Mouse (Mus musculus): Measurements from ENCODE around the gene Mutyh.
"Not testable (repeated sequence)": the region's sequence is repeated elsewhere in the genome, so short reads cannot be mapped to it uniquely, and the experiment has no call there.

The Mutyh gene

DNA sequence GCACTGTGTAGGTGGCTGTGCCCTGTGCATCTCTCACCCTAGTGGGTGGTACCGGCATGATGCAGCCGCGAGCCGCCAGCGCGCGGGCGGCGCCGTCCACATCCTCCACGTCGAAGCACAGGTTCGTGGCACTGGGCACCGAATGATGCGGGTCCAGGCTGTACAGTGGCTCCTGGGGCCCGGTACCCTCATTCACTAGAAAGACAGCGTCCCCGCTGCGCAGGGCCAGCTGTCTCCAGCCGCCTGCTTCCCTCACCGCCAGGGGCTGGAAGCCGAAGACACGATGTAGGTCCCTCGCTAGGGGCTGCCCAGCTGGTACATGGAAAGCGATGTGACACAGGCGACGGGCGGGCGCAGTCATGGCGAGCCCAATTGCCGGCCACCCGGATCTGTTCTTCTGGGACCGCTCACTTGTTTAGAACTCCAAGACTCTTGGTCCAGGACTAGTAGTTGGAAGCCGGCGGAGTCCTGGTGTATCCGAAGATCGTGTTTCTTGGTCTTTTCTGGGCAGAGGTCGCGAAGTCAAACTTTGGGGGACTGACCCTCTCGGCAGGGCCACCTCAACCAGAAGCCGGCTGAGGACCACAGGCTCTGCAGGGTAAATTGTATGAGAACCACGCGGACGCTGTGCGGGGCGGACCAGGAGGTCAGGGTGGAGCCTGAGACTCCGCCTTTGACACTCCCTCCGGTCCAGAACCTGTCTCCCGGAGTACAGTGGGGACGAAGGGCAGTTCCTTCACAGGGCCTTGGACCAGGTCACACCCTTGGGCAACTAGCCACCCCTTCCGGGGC is 13.6 kb downstream of the Mutyh start:
- peak; percentile 82 for DNase-seq

- no peak for DNase-seq
Measured at GRCm38 (mm10) chr4:116821694-116822016, 14.1 kb downstream of the Mutyh start, which contains the start of gene Hpdl. Gene Hpdl, minus strand, starts transcription at chr4:116821707.

- DNase-seq = peak; percentile 86
Measured at GRCm38 (mm10) chr4:116824541-116825004, 17.1 kb downstream of the Mutyh start.

DNA sequence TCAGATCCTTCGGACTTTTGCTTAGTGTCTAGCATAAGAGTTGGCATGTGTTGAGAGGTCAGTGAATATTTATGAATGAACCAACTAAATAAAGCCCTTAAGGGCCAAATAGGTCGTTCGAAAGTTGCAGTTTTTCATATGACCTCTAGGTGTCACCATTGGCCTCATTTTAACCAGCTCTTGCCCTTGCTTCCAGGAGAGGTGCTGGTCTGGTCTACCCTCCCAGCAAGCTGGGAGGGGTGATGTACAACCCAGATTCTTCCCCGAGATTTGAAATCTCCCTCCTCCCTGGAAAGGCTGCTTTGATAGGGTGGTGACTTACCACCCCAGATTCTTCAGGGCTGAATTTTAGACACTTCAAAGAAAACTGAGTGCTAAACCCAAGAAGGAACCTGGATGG is 20.3 kb downstream of the Mutyh start:
- peak; percentile 91 for DNase-seq

DNA sequence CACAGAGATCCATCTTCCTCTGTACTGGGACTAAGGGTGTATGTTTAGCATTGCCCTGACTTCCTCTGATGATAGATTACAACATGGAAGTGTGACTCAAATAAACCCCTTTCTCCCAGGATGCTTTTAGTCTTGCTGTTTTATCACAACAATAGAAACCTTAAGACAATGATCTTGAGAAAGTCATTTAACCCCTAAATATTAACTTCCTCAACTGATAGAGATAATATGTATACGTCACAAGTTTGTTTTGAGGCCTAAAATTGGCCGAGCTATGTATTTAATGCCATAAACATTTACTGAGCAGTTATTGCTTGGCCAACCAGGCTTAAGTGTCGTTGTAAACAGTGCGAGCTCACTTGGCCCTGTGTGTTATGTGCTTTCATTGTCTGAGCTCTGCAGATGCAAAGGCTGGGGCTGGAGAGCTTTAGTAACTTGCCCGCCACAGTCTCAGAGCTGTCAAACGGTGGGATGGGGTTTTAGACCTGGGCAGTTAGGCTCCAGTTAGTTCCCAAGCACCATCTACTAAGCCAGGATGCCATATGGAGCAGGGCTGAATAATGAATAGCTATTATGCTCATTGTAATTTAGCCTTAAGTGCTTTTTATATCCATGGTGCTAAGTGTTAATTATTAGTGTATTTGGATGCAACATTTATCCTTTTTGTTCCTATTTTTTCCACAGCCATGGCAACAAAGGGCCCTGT is 22.0 kb downstream of the Mutyh start:
- peak; percentile 28 for DNase-seq

GRCm38 (mm10) chr4:116830070-116830368 is 22.5 kb downstream of the Mutyh start:
- peak; percentile 64 for DNase-seq

- peak; percentile 24 for DNase-seq
Measured at GRCm38 (mm10) chr4:116838999-116839398, 31.5 kb downstream of the Mutyh start.

GRCm38 (mm10) chr4:116840096-116840495 is 32.6 kb downstream of the Mutyh start:
- not testable (repeated sequence) for DNase-seq

DNA sequence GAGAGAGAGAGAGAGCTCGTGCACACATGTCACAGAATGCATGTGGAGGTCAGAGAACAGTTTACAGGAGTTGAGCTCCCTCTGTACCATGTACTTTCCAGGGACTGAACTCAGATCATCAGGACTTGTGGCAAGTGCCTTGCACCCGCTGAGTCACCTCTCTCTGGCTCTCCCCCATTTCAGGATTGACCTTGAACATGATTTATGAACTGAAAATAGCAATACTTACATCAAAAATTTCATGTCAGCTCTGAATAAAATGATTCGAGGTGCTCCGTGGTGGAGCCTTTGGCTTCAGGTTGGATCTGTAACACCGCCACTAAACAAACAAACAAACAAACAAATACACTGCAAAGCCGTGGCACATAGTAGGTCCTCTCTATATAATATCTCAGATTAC is 33.3 kb downstream of the Mutyh start:
- no peak for DNase-seq

DNA sequence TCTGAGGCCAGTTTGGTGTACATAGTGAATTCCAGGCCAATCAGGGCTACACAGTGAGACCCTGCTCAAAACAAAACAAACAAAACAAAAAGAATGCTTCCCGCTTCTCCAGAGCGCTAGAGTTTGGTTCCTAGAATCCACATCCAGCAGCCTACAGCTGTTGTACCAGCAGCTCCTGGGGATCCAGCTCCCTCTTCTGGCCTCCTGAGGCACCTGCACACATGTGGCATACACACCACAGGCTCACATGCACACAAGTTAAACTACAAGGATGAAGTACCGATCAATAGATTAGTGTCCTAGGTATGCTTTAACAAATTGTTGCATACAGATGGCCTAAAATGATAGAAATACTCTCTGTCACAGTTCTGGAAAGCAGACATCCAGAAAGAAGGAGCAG is 36.8 kb downstream of the Mutyh start:
- no peak for DNase-seq

- peak; percentile 57 for DNase-seq
Measured at GRCm38 (mm10) chr4:116849901-116850300, 42.4 kb downstream of the Mutyh start.

GRCm38 (mm10) chr4:116854286-116854685 is 46.8 kb downstream of the Mutyh start:
- DNase-seq = peak; percentile 61

DNA sequence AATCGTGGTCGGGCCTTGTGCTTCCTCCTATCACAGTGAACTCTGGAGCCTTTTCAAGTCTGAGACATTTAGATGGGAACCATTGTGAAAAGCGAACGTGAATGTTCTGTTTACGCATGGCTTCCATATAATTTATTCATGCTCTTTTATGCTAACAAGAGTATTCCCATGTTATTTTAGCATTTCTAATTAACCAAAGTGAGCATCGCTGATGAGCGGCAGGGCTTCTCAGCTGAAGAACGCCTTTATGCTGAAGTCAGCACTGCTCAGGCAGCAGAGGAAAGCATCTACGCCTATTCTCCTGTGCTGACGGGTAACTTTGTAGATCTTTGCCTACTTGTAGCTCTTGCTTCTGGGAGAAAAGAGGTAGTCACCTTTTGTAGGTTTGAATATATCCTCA is 49.7 kb downstream of the Mutyh start:
- no peak for DNase-seq

DNA sequence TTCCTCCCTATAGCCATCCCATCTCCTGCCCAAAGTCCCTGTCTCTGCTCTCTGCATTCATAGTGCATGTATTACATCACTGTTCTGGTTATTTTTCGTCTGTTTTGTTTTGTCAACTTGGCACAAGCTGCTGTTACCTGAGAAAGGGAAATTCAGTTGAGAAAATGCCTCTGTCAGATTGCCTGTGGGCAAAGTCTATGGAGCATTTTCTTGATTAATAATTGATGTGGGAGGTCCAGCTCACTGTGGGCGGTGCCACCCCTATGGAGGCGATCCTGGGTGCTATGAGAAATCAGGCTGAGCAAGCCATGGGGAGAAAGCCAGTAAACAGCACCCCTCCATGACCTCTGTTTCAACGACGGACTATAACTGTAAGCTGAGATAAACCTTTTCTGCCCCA is 52.2 kb downstream of the Mutyh start:
- no peak for DNase-seq

DNA sequence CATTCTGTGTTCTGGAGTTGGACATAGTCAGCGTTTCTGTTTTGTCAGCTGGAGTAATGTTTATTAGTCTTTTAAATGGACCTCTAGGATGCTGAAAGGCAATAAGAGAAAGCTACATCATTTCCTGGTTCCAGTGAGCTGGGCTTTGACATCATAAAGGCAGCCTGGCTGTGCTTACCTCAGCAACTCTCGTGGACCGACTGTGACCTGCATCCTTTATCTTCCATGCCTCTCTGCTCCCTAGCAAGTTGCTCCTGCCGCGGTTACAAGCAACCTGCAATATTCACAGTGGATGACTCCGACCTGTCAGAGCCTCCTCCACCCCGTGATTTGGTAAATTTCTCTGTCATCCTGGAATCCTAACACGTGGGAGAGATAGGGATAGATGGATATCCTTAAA is 54.5 kb downstream of the Mutyh start:
- no peak for DNase-seq

All from retina, postnatal 1 day (tissue).